Mouse (Mus musculus) erythroblast, embryonic 14.5 days (primary cell): ENCODE measurements at regions not wholly inside any gene's neighbourhood (a gene's known extent, or its start where the extent isn't known, plus 50 kb on each side); places are given as distances from the start of the nearest gene placed in this dataset.

Experiments used
- GATA1 ChIP-seq: IDR thresholded peaks from 2 replicates; pipeline ENCODE4 v1.6.1; 2012; ENCODE audit warnings: low read length, inconsistent platforms, mixed read lengths
- TAL1 ChIP-seq: IDR thresholded peaks from 3 replicates; pipeline ENCODE4 v1.6.1; 2012; ENCODE audit warnings: low read length, inconsistent platforms, mixed read lengths

DNA sequence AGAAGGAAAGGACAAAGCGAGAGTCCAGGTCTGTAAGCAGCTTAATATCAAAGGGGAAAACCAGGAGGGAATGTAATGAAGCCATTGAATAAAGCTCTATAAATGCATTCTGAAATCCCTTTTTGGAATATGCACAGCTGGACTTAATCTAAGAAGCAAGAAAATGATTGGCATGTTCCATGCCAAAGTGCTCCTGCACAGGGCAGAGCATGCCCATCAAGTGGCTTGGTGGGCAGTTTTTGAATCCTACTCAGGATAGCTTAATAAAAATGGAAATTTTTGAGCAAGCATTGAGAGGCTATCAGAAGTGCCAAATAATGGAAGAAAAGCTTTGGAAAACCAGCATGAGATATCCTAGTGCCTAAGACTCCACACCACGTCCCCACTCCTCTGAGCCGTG, 466.1 kb downstream of the Epm2a start:
- no peak for TF ChIP-seq GATA1
- no peak for TF ChIP-seq TAL1
